In genomic region chr7:29158264-29158663, GRCm38 (mm10) we compare ENCODE assay signal across 26 mouse cellular contexts. TPM values are rescaled to one million over a fixed set of nuclear protein-coding genes. Genes with fewer than 3 reads are reported as not detected.
DNase-seq lines count a peak whose midpoint lies in the region; ATAC-seq and TF ChIP-seq lines count a peak whose summit lies in the region.
"Had no signal": no experiment of that assay in that cellular context is flagged by ENCODE, and none has a peak within 500 bp of the region (broad histone marks: within the 10 kb centered on the region; RNA-seq: fewer than 3 reads in every experiment).

No protein-coding gene starts in this region.

- H3K27ac ChIP-seq in hindbrain, embryonic 10.5 days: peak overlapping the region; percentile 17; the same call in 1 of the 2 replicates
- no peak overlapping the region for H3K27ac ChIP-seq in hindbrain, embryonic 11.5 days (ENCODE audit: low read depth, low read length)
- H3K27ac ChIP-seq in ES-E14 (ENCODE audit: insufficient read depth, low read depth, low read length, poor library complexity, severe bottlenecking): no peak overlapping the region
- H3K27ac ChIP-seq: embryonic facial prominence, embryonic 13.5 days; forebrain, embryonic 15.5 days; hindbrain, embryonic 12.5 days; left cerebral cortex, adult 2 months had no signal

- in situ Hi-C loops in ES-E14 (cut with MboI; ENCODE audit: low sequenced_read_pairs in 2 of 2, unreplicated experiment in 2 of 2): no loop called here

- peaks cover 39% of the 10 kb centered on the region for H3K27me3 ChIP-seq in hindbrain, embryonic 10.5 days (ENCODE audit: insufficient read depth, poor library complexity, severe bottlenecking)
- H3K27me3 ChIP-seq in hindbrain, embryonic 11.5 days (ENCODE audit: control insufficient read depth, insufficient read depth, low read length): peaks cover 6% of the 10 kb centered on the region; the same call in 1 of the 2 replicates
- peaks cover 18% of the 10 kb centered on the region; the same call in 1 of the 2 replicates for H3K27me3 ChIP-seq in E14TG2a.4 (ENCODE audit: insufficient read depth, low read length)
- H3K27me3 ChIP-seq: CH12.LX had no signal

- H3K4me2 ChIP-seq in hindbrain, embryonic 11.5 days (replicated peaks; ENCODE audit: low read depth, low read length): no peak overlapping the region
- H3K4me2 ChIP-seq: embryonic facial prominence, embryonic 13.5 days; forebrain, embryonic 15.5 days; heart, embryonic 11.5 days; hindbrain, embryonic 12.5 days had no signal

- DNase-seq in hindbrain, embryonic 10.5 days (ENCODE audit: low spot score): no peak
- DNase-seq in hindbrain, embryonic 11.5 days (ENCODE audit: low spot score): no peak
- peak; percentile 89 for DNase-seq in ES-E14 (ENCODE audit: low read depth, low spot score)
- peak; percentile 30 for DNase-seq in brain, embryonic 14.5 days (ENCODE audit: low read depth)
- no peak for DNase-seq in thymus, postnatal 25 days
- DNase-seq: adrenal gland, postnatal 10 days; cerebellum, adult 9-11 months; gastrocnemius, postnatal 14 days; heart, adult 11 months; kidney, adult 18-20 months; left cerebral cortex, postnatal 4 days; liver; lung, postnatal 4 days; right cerebral cortex, postnatal 25 days; thymus, postnatal 14 days had no signal

- ATAC-seq in hindbrain, embryonic 11.5 days (ENCODE audit: low FRiP score): no peak
- ATAC-seq in CD4-positive, CD25-positive, alpha-beta regulatory T cell, adult 4 months: no peak
- ATAC-seq: activated CD4-positive, CD25-positive, alpha-beta regulatory T cell, adult 4 months; forebrain, embryonic 15.5 days; inflammation-experienced regulatory T-cells, adult 6 months had no signal

- TF ChIP-seq CTCF in E14TG2a.4 (conservative IDR thresholded peaks at IDR 0.05; ENCODE audit: low read length): no peak
- no peak for TF ChIP-seq CTCF in brain, embryonic 14.5 days (IDR thresholded peaks at IDR 0.05; ENCODE audit: borderline replicate concordance, extremely low read depth, insufficient read depth, insufficient read length)

- no peak for TF ChIP-seq POLR2A in brain, embryonic 14.5 days (IDR thresholded peaks at IDR 0.05; ENCODE audit: borderline replicate concordance, extremely low read depth, insufficient read depth, insufficient read length, poor library complexity, severe bottlenecking)

- 2% methylated on average over 5 of the region's 5 CpGs for WGBS in hindbrain, embryonic 10.5 days
- WGBS in hindbrain, embryonic 11.5 days: 0% methylated on average over 5 of the region's 5 CpGs

- peaks cover 34% of the 10 kb centered on the region for H3K36me3 ChIP-seq in hindbrain, embryonic 10.5 days
- no peaks in the 10 kb centered on the region for H3K36me3 ChIP-seq in hindbrain, embryonic 11.5 days (ENCODE audit: control insufficient read depth, insufficient read depth, low read length)
- H3K36me3 ChIP-seq in E14TG2a.4 (ENCODE audit: insufficient read depth, low read length) (peaks cover 13% of the 10 kb centered on the region), ES-E14 (ENCODE audit: control insufficient read depth, insufficient read depth, low read length, poor library complexity, severe bottlenecking) (no peaks in the 10 kb centered on the region)

- 0 out of 2 replicates have a peak overlapping the region, but pooled peaks have one; percentile 2 for H3K4me3 ChIP-seq in hindbrain, embryonic 10.5 days
- H3K4me3 ChIP-seq in hindbrain, embryonic 11.5 days (ENCODE audit: low read depth, low read length): no peak overlapping the region
- H3K4me3 ChIP-seq in E14TG2a.4 (replicated peaks; ENCODE audit: low read length): peak overlapping the region; percentile 72
- H3K4me3 ChIP-seq in ES-E14 (ENCODE audit: insufficient read depth in 1 of 2, low read depth in 1 of 2, low read length in 2 of 2, poor library complexity in 1 of 2, severe bottlenecking in 1 of 2): peak overlapping the region; percentile 44 to 67
- H3K4me3 ChIP-seq: embryonic facial prominence, embryonic 13.5 days; forebrain, embryonic 15.5 days; hindbrain, embryonic 12.5 days; left cerebral cortex, adult 2 months had no signal

- peaks cover 7% of the 10 kb centered on the region; the same call in 1 of the 2 replicates for H3K9me3 ChIP-seq in hindbrain, embryonic 10.5 days
- no peaks in the 10 kb centered on the region for H3K9me3 ChIP-seq in hindbrain, embryonic 11.5 days (ENCODE audit: control insufficient read depth, low read length)
- H3K9me3 ChIP-seq in E14TG2a.4 (ENCODE audit: low read length) (no peaks in the 10 kb centered on the region), ES-E14 (ENCODE audit: control insufficient read depth, insufficient read depth, low read depth, low read length) (no peaks in the 10 kb centered on the region)
- H3K9me3 ChIP-seq: forebrain, embryonic 15.5 days had no signal

- H3K9ac ChIP-seq in hindbrain, embryonic 11.5 days (ENCODE audit: low read depth, low read length): no peak overlapping the region
- H3K9ac ChIP-seq in ES-E14 (ENCODE audit: insufficient read depth, low read depth, low read length, poor library complexity, severe bottlenecking): peak overlapping the region; percentile 53; the same call in 1 of the 2 replicates
- H3K9ac ChIP-seq: embryonic facial prominence, embryonic 13.5 days; forebrain, embryonic 15.5 days; hindbrain, embryonic 12.5 days had no signal

- H3K4me1 ChIP-seq in hindbrain, embryonic 10.5 days (replicated peaks): peaks cover 49% of the 10 kb centered on the region
- no peaks in the 10 kb centered on the region for H3K4me1 ChIP-seq in hindbrain, embryonic 11.5 days (replicated peaks; ENCODE audit: control insufficient read depth, insufficient read depth, low read length)
- H3K4me1 ChIP-seq in E14TG2a.4 (replicated peaks; ENCODE audit: low read depth, low read length) (peaks cover 78% of the 10 kb centered on the region), ES-E14 (ENCODE audit: control insufficient read depth in 2 of 2, insufficient read depth in 2 of 2, low read length in 2 of 2, poor library complexity in 1 of 2) (peaks cover 5 to 23% of the 10 kb centered on the region in 2 experiments)

TF ChIP-seq in ES-E14, 5 proteins besides CTCF, POLR2A, EP300 and RAD21:
- TF ChIP-seq CHD2 (IDR thresholded peaks at IDR 0.05; ENCODE audit: low read depth, low read length) (peak; percentile 92), ZC3H11A (IDR thresholded peaks at IDR 0.05; ENCODE audit: borderline replicate concordance, low read depth, low read length) (no peak)

RNA-seq across cellular contexts. Expression of gene Fam98c, which starts 2.2 kb away (rescaled TPM):
- polyA plus RNA-seq in hindbrain, embryonic 10.5 days (2016; fragmentation: Nextera tagmentation; extraction: Ambion mirVana): 17.6 and 18.4 TPM in 2 replicates
- polyA plus RNA-seq in hindbrain, embryonic 11.5 days (2014; fragmentation: Nextera tagmentation; extraction: Ambion mirVana): 14.8 and 16.5 TPM in 2 replicates
- 20.8 and 42.5 TPM in 2 replicates for total RNA-seq in ES-E14 (2012; rRNA removed)
- polyA plus RNA-seq in brain, embryonic 14.5 days (2012; rRNA removed): 21.1 and 28.2 TPM in 2 replicates
- 1 to 10 TPM; 8.3 to 9.4 TPM for polyA plus RNA-seq in CD4-positive, CD25-positive, alpha-beta regulatory T cell, adult 4 months (2017; shearing (Covaris generic))

RNA-seq across cellular contexts. Expression of gene Ggn, which starts 11.7 kb away (rescaled TPM):
- polyA plus RNA-seq in hindbrain, embryonic 10.5 days (2016; fragmentation: Nextera tagmentation; extraction: Ambion mirVana): 1.1 TPM in 2 replicates
- polyA plus RNA-seq in hindbrain, embryonic 11.5 days (2014; fragmentation: Nextera tagmentation; extraction: Ambion mirVana): 0.45 and 0.69 TPM in 2 replicates
- total RNA-seq in ES-E14 (2012; rRNA removed): 0.67 and 1.2 TPM in 2 replicates
- 0.38 and 0.85 TPM in 2 replicates for polyA plus RNA-seq in brain, embryonic 14.5 days (2012; rRNA removed)
- polyA plus RNA-seq in CD4-positive, CD25-positive, alpha-beta regulatory T cell, adult 4 months (2017; shearing (Covaris generic)): not detected
- total RNA-seq: megakaryocyte-erythroid progenitor cell, adult 5-6 weeks had no signal
- polyA plus RNA-seq: activated CD4-positive, CD25-positive, alpha-beta regulatory T cell, adult 4 months; inflammation-experienced regulatory T-cells, adult 6 months had no signal

RNA-seq across cellular contexts. Expression of gene Spred3, which starts 11.9 kb away (rescaled TPM):
- polyA plus RNA-seq in hindbrain, embryonic 10.5 days (2016; fragmentation: Nextera tagmentation; extraction: Ambion mirVana): 3.5 and 3.6 TPM in 2 replicates
- 4.6 and 6.5 TPM in 2 replicates for polyA plus RNA-seq in hindbrain, embryonic 11.5 days (2014; fragmentation: Nextera tagmentation; extraction: Ambion mirVana)
- total RNA-seq in ES-E14 (2012; rRNA removed): 5.1 and 6.2 TPM in 2 replicates
- 29.0 and 35.6 TPM in 2 replicates for polyA plus RNA-seq in brain, embryonic 14.5 days (2012; rRNA removed)
- under 1 TPM in 1 of 2 experiments, not detected in 1; 0.42 TPM for polyA plus RNA-seq in CD4-positive, CD25-positive, alpha-beta regulatory T cell, adult 4 months (2017; shearing (Covaris generic))

RNA-seq across cellular contexts. Expression of gene Psmd8, which starts 22.2 kb away (rescaled TPM):
- polyA plus RNA-seq in hindbrain, embryonic 10.5 days (2016; fragmentation: Nextera tagmentation; extraction: Ambion mirVana): 305 and 348 TPM in 2 replicates
- polyA plus RNA-seq in hindbrain, embryonic 11.5 days (2014; fragmentation: Nextera tagmentation; extraction: Ambion mirVana): 338 and 343 TPM in 2 replicates
- 209 and 211 TPM in 2 replicates for total RNA-seq in ES-E14 (2012; rRNA removed)
- polyA plus RNA-seq in brain, embryonic 14.5 days (2012; rRNA removed): 287 and 313 TPM in 2 replicates
- polyA plus RNA-seq in CD4-positive, CD25-positive, alpha-beta regulatory T cell, adult 4 months (2017; shearing (Covaris generic)): 100 to 1,000 TPM; 163 to 175 TPM

RNA-seq across cellular contexts. Expression of gene Rasgrp4, which starts 23.6 kb away (rescaled TPM):
- polyA plus RNA-seq in hindbrain, embryonic 10.5 days (2016; fragmentation: Nextera tagmentation; extraction: Ambion mirVana): 0.34 and 0.54 TPM in 2 replicates
- 0.28 and 0.52 TPM in 2 replicates for polyA plus RNA-seq in hindbrain, embryonic 11.5 days (2014; fragmentation: Nextera tagmentation; extraction: Ambion mirVana)
- 5.6 and 5.9 TPM in 2 replicates for total RNA-seq in ES-E14 (2012; rRNA removed)
- polyA plus RNA-seq in brain, embryonic 14.5 days (2012; rRNA removed): 2.7 and 3.9 TPM in 2 replicates
- 1 to 10 TPM; 1.1 to 3.2 TPM for polyA plus RNA-seq in CD4-positive, CD25-positive, alpha-beta regulatory T cell, adult 4 months (2017; shearing (Covaris generic))

Comparison
In these comparisons a context has a peak if more than half of its experiments do, and no peak if none do; other contexts are left out.
1. DNase-seq: peak in ES-E14 (single experiment) and brain, embryonic 14.5 days (single experiment); none in hindbrain, embryonic 10.5 days (single experiment), hindbrain, embryonic 11.5 days (single experiment) and thymus, postnatal 25 days (single experiment).